9 mouse cellular contexts compared by ENCODE assay signal in genomic region chrX:99198961-99199631, GRCm38 (mm10).
DNase-seq lines count a peak whose midpoint lies in the region; ATAC-seq and TF ChIP-seq lines count a peak whose summit lies in the region.
"Had no signal": no experiment of that assay in that cellular context is flagged by ENCODE, and none has a peak within 500 bp of the region (broad histone marks: within the 10 kb centered on the region; RNA-seq: fewer than 3 reads in every experiment).

No protein-coding gene starts in this region.

- peaks cover 16% of the 10 kb centered on the region; the same call in 1 of the 2 replicates for H3K27me3 ChIP-seq in intestine, embryonic 14.5 days (replicated peaks; ENCODE audit: control insufficient read depth, insufficient read depth, low read length)

- DNase-seq in spleen, postnatal 36 days (ENCODE audit: low spot score in 2 of 2), result peak; percentile 23 to 24
- DNase-seq in spleen, postnatal 4 days (ENCODE audit: low spot score in 2 of 2), result no peak
- peak; percentile 64 for DNase-seq in gastrocnemius, postnatal 25 days
- peak; percentile 69 for DNase-seq in intestine, embryonic 14.5 days (ENCODE audit: low spot score)
- DNase-seq in left cerebral cortex, postnatal 10 days (ENCODE audit: extremely low spot score in 1 of 2, low spot score in 2 of 2), result peak; percentile 24 to 72
- DNase-seq in skeletal muscle tissue, adult 2 months (ENCODE audit: low read depth, low spot score), result peak; percentile 54

- H3K9me3 ChIP-seq in intestine, embryonic 14.5 days (ENCODE audit: control insufficient read depth, low read length), result no peaks in the 10 kb centered on the region
- H3K9me3 ChIP-seq: G1E had no signal

- no peaks in the 10 kb centered on the region for H3K36me3 ChIP-seq in intestine, embryonic 14.5 days (ENCODE audit: control insufficient read depth, insufficient read depth, low read length)
- H3K36me3 ChIP-seq: G1E had no signal

- intact Hi-C loops in left cerebral cortex, postnatal 10 days (cut with DNase I), result no loop called here

- ATAC-seq in intestine, embryonic 14.5 days (replicated peaks; ENCODE audit: low FRiP score, low TSS enrichment, low read depth), result peak; percentile 81
- ATAC-seq in megakaryocyte, adult 5-6 weeks (ENCODE audit: poor library complexity, severe bottlenecking), result peak; percentile 79

- 24% methylated on average over 29 of the region's 29 CpGs for WGBS in intestine, embryonic 14.5 days

- no peaks in the 10 kb centered on the region for H3K4me1 ChIP-seq in cortical plate, adult 2 months (ENCODE audit: control insufficient read depth, insufficient read depth, low read length)
- H3K4me1 ChIP-seq in intestine, embryonic 14.5 days (replicated peaks; ENCODE audit: control insufficient read depth, insufficient read depth, low read length), result no peaks in the 10 kb centered on the region; the same call in 1 of the 2 replicates

- peak overlapping the region; percentile 45 for H3K4me2 ChIP-seq in intestine, embryonic 14.5 days (ENCODE audit: low read length)

- TF ChIP-seq POLR2A in cortical plate, adult 2 months (IDR thresholded peaks at IDR 0.05; ENCODE audit: extremely low read depth, insufficient read depth, low read length), result no peak

- no peak for TF ChIP-seq CTCF in cortical plate, adult 2 months (IDR thresholded peaks at IDR 0.05; ENCODE audit: extremely low read depth, insufficient read depth, low read length)

- peak overlapping the region; percentile 23; the same call in 1 of the 2 replicates for H3K4me3 ChIP-seq in cortical plate, adult 2 months (ENCODE audit: insufficient read depth, low read length)
- H3K4me3 ChIP-seq in intestine, embryonic 14.5 days (ENCODE audit: low read depth, low read length), result peak overlapping the region; percentile 20; the same call in 1 of the 2 replicates

- H3K27ac ChIP-seq in cortical plate, adult 2 months (ENCODE audit: insufficient read depth, low read length), result peak overlapping the region; percentile 14; the same call in 1 of the 2 replicates
- H3K27ac ChIP-seq in intestine, embryonic 14.5 days (ENCODE audit: low read depth), result peak overlapping the region; percentile 75

- H3K9ac ChIP-seq in intestine, embryonic 14.5 days (ENCODE audit: low read length), result peak overlapping the region; percentile 13; the same call in 1 of the 2 replicates

Comparison
In these comparisons a context has a peak if more than half of its experiments do, and no peak if none do; other contexts are left out.
1. DNase-seq: peak in spleen, postnatal 36 days (2 of 2), gastrocnemius, postnatal 25 days (single experiment), intestine, embryonic 14.5 days (single experiment), left cerebral cortex, postnatal 10 days (2 of 2) and skeletal muscle tissue, adult 2 months (single experiment); none in spleen, postnatal 4 days (0 of 2).